Mouse (Mus musculus) urinary bladder, postnatal 4 days (tissue): ENCODE results near the gene Hlcs.

Experiments
- DNase-seq, 2 experiments: peaks; one replicate each; pipeline ENCODE4 v3.0.0; 2021 to 2022; ENCODE audit warnings: low spot score in 2 of 2

Hlcs gene

DNA sequence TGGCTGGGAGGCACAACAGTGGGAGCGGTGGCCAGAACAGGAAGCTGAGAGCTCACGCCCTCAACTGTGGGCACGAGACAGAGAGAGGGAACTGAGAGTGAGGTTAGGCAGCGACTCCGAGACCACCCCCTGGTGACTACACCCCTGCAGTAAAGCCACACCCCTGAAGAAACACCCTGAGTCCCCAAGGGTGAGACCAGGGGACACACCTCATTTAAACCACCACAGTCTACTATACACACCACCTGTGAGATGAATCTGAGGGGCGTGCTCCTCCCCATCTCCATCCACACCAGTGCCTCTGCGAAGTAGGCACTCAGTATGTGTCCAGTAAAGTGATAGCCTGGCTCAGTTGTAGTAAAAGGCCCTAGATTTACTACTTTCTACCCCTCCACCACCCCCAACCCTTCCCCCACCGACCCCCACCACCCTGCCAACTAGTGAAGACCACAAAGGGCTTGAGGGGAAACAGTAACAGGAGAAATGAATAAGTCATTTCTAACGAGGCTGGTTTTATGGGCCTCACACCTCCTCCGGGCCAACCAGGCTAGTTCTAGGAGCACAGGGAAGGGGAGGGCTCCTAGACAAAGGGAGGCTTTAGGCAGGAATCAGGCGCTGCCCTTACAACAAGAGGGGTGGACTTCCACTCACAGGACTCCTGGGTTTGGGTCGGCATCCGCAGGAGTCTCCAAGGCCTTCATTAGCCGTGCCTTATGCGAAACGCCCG, 67.2 kb downstream of the Hlcs start:
- DNase-seq = no peak

- no peak for DNase-seq
Observed at GRCm38 (mm10) chr16:94241126-94241525, 72.2 kb downstream of the Hlcs start.

GRCm38 (mm10) chr16:94240190-94240589, 73.2 kb downstream of the Hlcs start:
- DNase-seq = no peak

DNA sequence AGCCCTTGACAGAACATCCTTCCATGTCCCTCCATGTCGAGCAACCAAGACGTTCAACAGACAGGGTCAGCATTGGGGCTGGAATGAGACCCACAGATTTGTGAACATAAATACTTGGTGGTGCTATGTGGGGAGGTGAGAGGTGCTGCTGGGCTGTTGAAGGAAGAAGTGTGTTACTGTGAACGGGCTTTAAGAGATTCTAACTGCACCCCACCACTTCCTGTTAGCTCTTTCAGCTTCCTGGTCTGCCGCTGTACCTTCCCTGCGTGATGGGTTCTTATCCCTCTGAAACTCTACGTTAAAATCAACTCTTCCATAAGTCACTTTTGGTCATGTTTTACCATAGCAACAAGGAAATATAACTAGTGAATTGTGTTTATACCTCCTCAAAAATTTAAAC, 73.8 kb downstream of the Hlcs start:
- no peak for DNase-seq

GRCm38 (mm10) chr16:94239146-94239545, 74.2 kb downstream of the Hlcs start:
- DNase-seq = no peak

GRCm38 (mm10) chr16:94237130-94237484, 76.3 kb downstream of the Hlcs start:
- DNase-seq = no peak

- no peak for DNase-seq
Observed at GRCm38 (mm10) chr16:94236226-94237129, 76.9 kb downstream of the Hlcs start.

- no peak for DNase-seq
Observed at GRCm38 (mm10) chr16:94235718-94236117, 77.7 kb downstream of the Hlcs start.

- no peak for DNase-seq
Observed at GRCm38 (mm10) chr16:94234202-94234601, 79.2 kb downstream of the Hlcs start.

- DNase-seq = no peak
Observed at GRCm38 (mm10) chr16:94230909-94231575, 82.3 kb downstream of the Hlcs start.

DNA sequence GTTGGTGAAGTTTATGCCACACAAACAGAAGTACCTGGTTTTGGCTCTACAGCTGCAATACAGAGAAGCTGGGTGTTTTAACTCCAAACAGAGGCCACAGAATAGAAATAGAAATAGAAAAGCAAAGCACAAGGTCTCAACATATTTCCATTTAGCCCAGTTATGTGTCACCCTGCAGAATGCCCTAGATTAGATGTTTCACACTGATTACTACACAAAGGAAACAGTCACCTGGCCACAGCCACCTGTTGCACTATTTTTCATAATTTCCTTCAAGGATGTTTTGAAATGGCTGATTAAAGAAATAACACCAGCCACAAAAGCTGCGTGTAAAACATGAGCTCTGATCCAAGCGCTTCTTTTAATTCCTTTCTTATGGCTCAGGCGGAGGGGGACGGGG, 82.9 kb downstream of the Hlcs start:
- no peak for DNase-seq

DNA sequence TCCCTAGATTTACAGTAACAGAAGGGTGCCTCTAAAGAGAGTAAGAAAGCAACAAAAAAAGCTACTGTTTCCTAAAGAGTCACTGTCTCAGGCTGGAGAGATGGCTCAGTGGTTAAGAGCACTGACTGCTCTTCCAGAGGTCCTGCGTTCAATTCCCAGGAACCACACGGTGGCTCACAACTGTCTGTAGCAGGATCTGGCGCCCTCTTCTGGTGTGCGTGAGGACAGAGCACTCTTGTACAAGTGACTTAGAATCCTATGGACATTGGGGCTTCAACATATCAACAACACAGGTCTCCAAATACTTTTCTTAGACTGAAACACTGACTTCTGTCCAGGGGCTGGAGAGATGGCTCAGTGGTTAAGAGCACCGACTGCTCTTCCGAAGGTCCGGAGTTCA, 83.5 kb downstream of the Hlcs start:
- DNase-seq = no peak

- DNase-seq = no peak
Observed at GRCm38 (mm10) chr16:94228858-94229555, 84.4 kb downstream of the Hlcs start.

- DNase-seq = no peak
Observed at GRCm38 (mm10) chr16:94227328-94228018, 85.9 kb downstream of the Hlcs start.

DNA sequence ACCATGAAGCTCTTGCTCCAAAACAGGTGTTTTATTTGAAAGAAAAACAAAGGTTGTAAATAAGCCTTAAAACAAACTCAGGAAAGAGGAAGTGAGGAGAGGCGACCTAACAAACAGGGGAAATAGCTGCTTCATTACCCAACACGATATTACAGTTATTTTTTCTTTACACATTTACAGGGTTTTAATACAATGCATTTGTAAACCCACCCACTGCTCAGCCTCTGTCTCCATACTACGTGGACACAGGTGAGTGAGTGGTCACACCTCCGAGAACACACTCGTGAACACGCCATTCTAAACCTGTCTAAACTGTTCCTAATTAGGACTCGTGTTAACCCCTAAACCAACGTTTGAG, 90.0 kb downstream of the Hlcs start:
- no peak for DNase-seq

- DNase-seq = no peak
Observed at GRCm38 (mm10) chr16:94222646-94223362, 90.6 kb downstream of the Hlcs start.

- no peak for DNase-seq
Observed at GRCm38 (mm10) chr16:94210689-94211357, 102.5 kb downstream of the Hlcs start.

GRCm38 (mm10) chr16:94209626-94210025, 103.7 kb downstream of the Hlcs start:
- DNase-seq = no peak

DNA sequence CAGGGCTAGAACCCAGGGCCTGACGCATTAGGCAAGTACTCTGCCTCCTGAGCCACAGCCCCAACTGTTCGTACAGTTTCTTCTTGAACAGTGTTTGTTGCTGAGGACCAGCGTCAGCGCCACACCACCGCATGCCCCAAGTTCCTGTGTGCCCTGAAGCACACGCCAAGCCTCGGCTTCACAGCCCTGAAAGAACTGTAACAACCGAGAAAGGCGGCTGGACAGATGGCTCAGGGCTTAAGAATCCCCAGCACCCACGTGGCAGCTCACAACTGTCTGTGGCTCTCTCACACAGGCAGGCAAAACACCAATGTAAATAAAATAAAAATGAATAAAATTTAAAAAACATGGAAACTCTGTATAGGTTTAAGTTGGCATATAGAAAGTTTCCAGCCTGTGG, 104.5 kb downstream of the Hlcs start:
- no peak for DNase-seq

DNA sequence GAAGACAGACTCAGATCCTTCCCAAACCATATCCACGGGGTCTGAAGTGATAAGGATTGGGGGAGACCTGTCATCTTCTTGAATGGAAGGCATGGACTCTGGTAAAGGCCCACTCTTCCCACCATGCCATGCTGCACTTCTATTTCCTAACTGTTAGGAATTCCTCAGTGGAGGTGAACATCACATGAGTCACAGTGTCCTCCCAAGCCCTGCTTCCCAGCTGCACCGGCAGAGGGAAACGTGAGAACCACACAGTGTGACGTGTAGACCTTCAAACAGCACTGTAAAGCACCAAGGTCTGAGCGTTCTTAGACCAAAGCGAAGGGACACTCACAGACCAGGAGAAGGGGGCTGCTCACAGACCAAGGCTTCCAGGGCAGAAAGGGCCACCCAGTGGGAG, 105.2 kb downstream of the Hlcs start:
- DNase-seq = no peak
